Mouse (Mus musculus) intestine, embryonic 14.5 days (tissue): Measurements from ENCODE around the gene Tha1. TPM values are rescaled to one million over a fixed set of nuclear protein-coding genes. Genes with fewer than 3 reads are reported as not detected.

Experiments
- ATAC-seq: fragments of 200-750 bp; cut with Nextera tagmentation; replicated peaks from 2 replicates; pipeline ENCODE4 v1.8.0; 2017; ENCODE audit warnings: low read depth, moderate number of reproducible peaks, moderate TSS enrichment, moderate library complexity; ENCODE audit not compliant: low FRiP score, low TSS enrichment
- DNase-seq: peaks from one replicate; pipeline ENCODE4 v3.0.0-alpha.2; 2018; ENCODE audit warnings: low spot score
- H3K27ac ChIP-seq: fragments of 300-500 bp; sonication (generic); 2 replicates; pipeline ENCODE4 v1.5.1; 2014; ENCODE audit warnings: low read depth, mild to moderate bottlenecking, control low read depth
- H3K27me3 ChIP-seq: fragments of 300-500 bp; sonication (generic); replicated peaks from 2 replicates; pipeline ENCODE4 v1.6.1; 2014; ENCODE audit warnings: low read length, control low read depth; ENCODE audit not compliant: control insufficient read depth, insufficient read depth
- H3K36me3 ChIP-seq: fragments of 300-500 bp; sonication (generic); 2 replicates; pipeline ENCODE4 v1.6.1; 2014; ENCODE audit warnings: low read length, control low read depth; ENCODE audit not compliant: control insufficient read depth, insufficient read depth
- H3K4me1 ChIP-seq: fragments of 300-500 bp; sonication (generic); replicated peaks from 2 replicates; pipeline ENCODE4 v1.6.1; 2014; ENCODE audit warnings: low read length, control low read depth, mixed read lengths; ENCODE audit not compliant: control insufficient read depth, insufficient read depth
- H3K4me2 ChIP-seq: fragments of 300-500 bp; sonication (generic); 2 replicates; pipeline ENCODE4 v1.6.1; 2014; ENCODE audit warnings: low read length
- H3K4me3 ChIP-seq: fragments of 300-500 bp; sonication (generic); 2 replicates; pipeline ENCODE4 v1.5.1; 2014; ENCODE audit warnings: low read depth, low read length, control low read depth, mixed read lengths
- H3K9ac ChIP-seq: fragments of 300-500 bp; sonication (generic); 2 replicates; pipeline ENCODE4 v1.6.1; 2014; ENCODE audit warnings: mild to moderate bottlenecking, low read length
- H3K9me3 ChIP-seq: fragments of 300-500 bp; sonication (generic); 2 replicates; pipeline ENCODE4 v1.6.1; 2016; ENCODE audit warnings: low read length, control low read depth; ENCODE audit not compliant: control insufficient read depth
- WGBS: fragments of 180-500 bp; shearing (Covaris S2); extraction: QIAGEN DNeasy Blood & Tissue Kit; methylation state at CpG from one replicate; pipeline ENCODE4 v1.1.7; 2014; 5-methylcytosine and 5-hydroxymethylcytosine counted together
- polyA plus RNA-seq: library from polyadenylated mRNA; unstranded; fragments of >200 nt; fragmentation: Nextera tagmentation; extraction: Ambion mirVana; gene quantifications from 2 replicates; pipeline ENCODE4 v1.2.1, GENCODE M21; 2014

Tha1 gene
- polyA plus RNA-seq, 1 experiment from 2014 or later, result 5.1 TPM

DNA sequence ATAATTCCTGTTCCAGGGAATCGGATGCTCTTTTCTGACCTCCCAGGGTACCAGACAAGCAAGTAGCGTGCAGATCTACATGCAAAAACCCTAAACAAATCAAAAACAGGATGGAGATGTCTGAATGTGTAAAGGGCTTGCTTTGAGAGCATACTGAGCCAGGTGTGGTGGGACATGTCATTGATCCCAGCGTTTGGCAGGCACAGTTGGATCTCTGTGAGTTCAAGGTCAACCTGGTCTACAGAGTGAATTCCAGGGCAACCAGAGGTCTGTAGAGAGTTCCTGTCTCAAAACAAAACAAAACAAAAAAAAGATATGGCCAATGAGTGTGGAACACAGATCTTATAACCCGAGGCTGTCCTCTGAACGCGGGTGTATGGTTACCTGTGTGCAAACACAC is 49.9 kb downstream of the Tha1 start:
- H3K4me2 ChIP-seq, result peak overlapping the region; percentile 58; the same call in 1 of the 2 replicates

DNA sequence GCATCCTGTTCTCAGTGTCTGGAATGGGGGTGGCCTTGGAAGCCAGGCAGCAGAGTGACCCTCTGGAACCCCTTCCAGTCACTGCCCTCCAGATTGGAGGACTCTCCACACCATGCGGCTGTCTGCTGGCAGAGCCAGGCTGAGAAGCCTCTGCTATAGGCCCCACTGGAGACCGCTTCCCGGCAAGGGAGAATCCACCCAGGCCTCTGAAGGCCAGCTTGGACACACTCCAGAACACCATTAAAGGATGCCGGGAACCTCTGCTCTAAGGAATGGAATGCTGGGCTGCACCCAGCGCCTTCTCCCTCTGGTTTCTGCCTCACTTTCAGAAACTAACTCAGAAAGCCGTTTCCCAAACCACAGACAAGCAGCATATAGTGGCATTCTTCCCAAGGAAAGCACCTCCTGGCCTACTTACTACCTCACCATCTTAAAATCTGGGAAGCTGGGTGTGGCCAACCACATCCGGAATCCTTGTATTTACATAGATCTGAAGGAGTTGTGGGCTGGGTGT is 50.5 kb downstream of the Tha1 start:
- ATAC-seq (no peak), DNase-seq (no peak)
- peaks cover 33% of the 10 kb centered on the region for H3K4me1 ChIP-seq
- H3K36me3 ChIP-seq, result peaks cover 56% of the 10 kb centered on the region
- no peaks in the 10 kb centered on the region for H3K27me3 ChIP-seq
- no peak overlapping the region for H3K9ac ChIP-seq
- no peak overlapping the region; the same call in 1 of the 2 replicates for H3K4me2 ChIP-seq
- WGBS, result 53% methylated on average over 7 of the region's 7 CpGs
- peak overlapping the region; percentile 64 for H3K27ac ChIP-seq
- no peaks in the 10 kb centered on the region for H3K9me3 ChIP-seq
- no peak overlapping the region for H3K4me3 ChIP-seq

More for the DNA sequence above, 49.9 kb downstream of the Tha1 start:
- Histone ChIP-seq H3K27ac (peak overlapping the region; percentile 64; the same call in 1 of the 2 replicates), H3K36me3 (peaks cover 49% of the 10 kb centered on the region), H3K9ac (no peak overlapping the region), H3K9me3 (no peaks in the 10 kb centered on the region), H3K4me3 (no peak overlapping the region), H3K27me3 (no peaks in the 10 kb centered on the region), H3K4me1 (peaks cover 39% of the 10 kb centered on the region)
- ATAC-seq (no peak), DNase-seq (no peak)
- WGBS, result 88% methylated on average over 6 of the region's 6 CpGs

- Histone ChIP-seq H3K4me3 (no peak overlapping the region), H3K27ac (no peak overlapping the region), H3K9ac (no peak overlapping the region), H3K27me3 (no peaks in the 10 kb centered on the region), H3K36me3 (peaks cover 65% of the 10 kb centered on the region), H3K4me2 (no peak overlapping the region), H3K9me3 (no peaks in the 10 kb centered on the region), H3K4me1 (peaks cover 24% of the 10 kb centered on the region)
- ATAC-seq (no peak), DNase-seq (no peak)
- 86% methylated on average over 9 of the region's 9 CpGs for WGBS
These were observed 51.4 kb downstream of the Tha1 start for GRCm38 (mm10) chr11:117821868-117822267.

GRCm38 (mm10) chr11:117820173-117820572 is 53.1 kb downstream of the Tha1 start:
- DNase-seq (no peak), ATAC-seq (no peak)
- WGBS, result 91% methylated on average over 7 of the region's 7 CpGs

DNA sequence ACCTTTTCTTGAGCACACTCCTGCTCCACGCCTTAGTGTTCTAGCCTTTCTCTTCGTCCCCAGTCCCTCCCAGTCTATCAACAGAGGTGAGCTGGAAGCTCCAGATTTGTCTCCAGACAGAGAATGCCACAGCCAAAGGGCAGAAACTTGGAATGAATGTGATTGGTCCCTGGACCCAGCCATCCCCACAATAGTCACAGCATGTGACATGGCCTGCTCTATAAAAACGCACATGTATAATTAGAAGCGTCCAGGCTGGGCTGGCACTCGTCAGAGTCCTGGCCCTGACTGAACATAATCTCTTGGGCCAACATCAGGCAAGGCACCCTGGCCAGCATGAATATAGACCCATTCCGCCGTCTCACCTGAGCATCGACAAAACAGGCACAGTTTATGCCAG is 54.2 kb downstream of the Tha1 start:
- H3K27me3 ChIP-seq, result no peaks in the 10 kb centered on the region
- H3K9me3 ChIP-seq, result no peaks in the 10 kb centered on the region
- no peak overlapping the region for H3K27ac ChIP-seq
- no peak overlapping the region for H3K9ac ChIP-seq
- peaks cover 14% of the 10 kb centered on the region for H3K4me1 ChIP-seq
- H3K4me3 ChIP-seq, result no peak overlapping the region
- no peak for DNase-seq
- H3K36me3 ChIP-seq, result peaks cover 90% of the 10 kb centered on the region
- 85% methylated on average over 8 of the region's 8 CpGs for whole genome bisulfite sequencing
- no peak overlapping the region for H3K4me2 ChIP-seq
- no peak for ATAC-seq

More at GRCm38 (mm10) chr11:117820173-117820572, 53.1 kb downstream of the Tha1 start:
- Histone ChIP-seq H3K27me3 (no peaks in the 10 kb centered on the region), H3K4me2 (no peak overlapping the region), H3K9ac (no peak overlapping the region), H3K4me3 (no peak overlapping the region), H3K9me3 (no peaks in the 10 kb centered on the region), H3K36me3 (peaks cover 79% of the 10 kb centered on the region), H3K27ac (no peak overlapping the region), H3K4me1 (peaks cover 17% of the 10 kb centered on the region)

Other genes starting within 250 kb of the Tha1 start
- 12.6 and 13.8 TPM in 2 replicates for gene Tnrc6c, start 219.2 kb downstream of the Tha1 start, polyA plus RNA-seq
- gene Tmc8, start 91.4 kb downstream of the Tha1 start, polyA plus RNA-seq, result 3.8 and 5.2 TPM in 2 replicates
- 20.7 and 26.1 TPM in 2 replicates for gene Tmc6, start 91.3 kb downstream of the Tha1 start, polyA plus RNA-seq
- 0.28 TPM in 2 replicates for gene 6030468B19Rik, start 75.8 kb downstream of the Tha1 start, polyA plus RNA-seq
- 0.83 TPM in 1 of 2 replicates, not detected in the other for gene Gm20708, start 63.8 kb downstream of the Tha1 start, polyA plus RNA-seq
- gene Syngr2, start 63.8 kb downstream of the Tha1 start, polyA plus RNA-seq, result 145 TPM in 2 replicates
- gene Afmid, start 47.6 kb downstream of the Tha1 start, polyA plus RNA-seq, result 6.6 and 7.0 TPM in 2 replicates
- gene Tk1, start 47.4 kb downstream of the Tha1 start, polyA plus RNA-seq, result 159 and 163 TPM in 2 replicates
- 337 and 340 TPM in 2 replicates for gene Birc5, start 24.2 kb downstream of the Tha1 start, polyA plus RNA-seq
- gene Tmem235, start 12.7 kb downstream of the Tha1 start, polyA plus RNA-seq, result not detected in 2 replicates
- gene Socs3, start 96.6 kb upstream of the Tha1 start, polyA plus RNA-seq, result 8.1 and 8.7 TPM in 2 replicates
- 31.6 and 33.8 TPM in 2 replicates for gene Pgs1, start 112.8 kb upstream of the Tha1 start, polyA plus RNA-seq